ENCODE assay signal across 15 mouse cellular contexts in the genomic region with DNA sequence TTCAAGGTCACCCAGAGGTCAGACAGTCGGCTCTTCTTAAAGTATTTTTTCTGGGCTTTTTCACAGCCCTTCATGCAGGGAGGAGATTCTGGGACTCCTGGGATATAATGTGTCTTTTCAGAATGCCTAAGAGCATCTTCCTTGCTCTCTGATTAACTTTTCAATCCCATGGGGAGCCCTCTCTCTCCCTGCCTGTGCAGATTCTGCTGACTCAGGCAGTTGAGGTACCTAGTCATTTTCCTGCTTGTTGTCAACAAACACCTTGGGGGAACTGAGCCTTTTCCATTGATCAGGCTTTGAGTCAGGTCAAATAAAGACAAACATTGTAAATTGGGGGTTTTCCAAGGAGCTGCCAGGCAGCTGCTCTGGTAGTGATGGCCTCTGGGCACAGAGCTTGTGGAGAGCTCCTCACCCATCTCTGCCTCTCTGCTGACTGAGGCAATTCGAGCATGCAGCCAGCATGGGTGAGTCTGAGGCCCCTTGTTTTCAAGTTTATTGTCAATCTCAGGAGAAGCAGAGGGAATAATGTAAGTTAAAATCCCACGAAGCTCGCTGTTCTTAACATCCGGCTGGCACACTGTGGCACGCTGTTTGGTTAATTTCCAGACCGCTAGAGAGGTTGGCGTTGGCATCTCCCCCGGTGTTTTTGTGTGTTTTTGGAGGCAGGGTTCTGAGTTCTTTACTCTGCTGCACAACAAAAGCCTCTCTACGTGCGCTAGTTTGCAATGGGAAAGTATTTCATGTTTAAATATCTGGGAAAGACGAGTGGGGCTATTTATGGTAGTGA.
DNase-seq lines count a peak whose midpoint lies in the region; ATAC-seq lines count a peak whose summit lies in the region.
"Had no signal": no experiment of that assay in that cellular context is flagged by ENCODE, and none has a peak within 500 bp of the region (broad histone marks: within the 10 kb centered on the region; RNA-seq: fewer than 3 reads in every experiment).

No protein-coding gene starts in this region.

- ATAC-seq in hindbrain, embryonic 11.5 days (ENCODE audit: low FRiP score): no peak; the same call in 1 of the 2 replicates
- ATAC-seq in midbrain, embryonic 15.5 days (replicated peaks): peak; percentile 63; the same call in 1 of the 2 replicates

- WGBS in hindbrain, embryonic 11.5 days: 62% methylated on average over 12 of the region's 12 CpGs
- WGBS in midbrain, embryonic 15.5 days: 42% methylated on average over 12 of the region's 12 CpGs

- H3K4me3 ChIP-seq in hindbrain, embryonic 11.5 days (ENCODE audit: low read depth, low read length): no peak overlapping the region
- no peak overlapping the region for H3K4me3 ChIP-seq in midbrain, embryonic 15.5 days
- H3K4me3 ChIP-seq: heart, embryonic 12.5 days; myocyte had no signal

- no peaks in the 10 kb centered on the region for H3K27me3 ChIP-seq in hindbrain, embryonic 11.5 days (ENCODE audit: control insufficient read depth, insufficient read depth, low read length)
- H3K27me3 ChIP-seq in midbrain, embryonic 15.5 days (replicated peaks): no peaks in the 10 kb centered on the region
- H3K27me3 ChIP-seq: heart, embryonic 12.5 days had no signal

- H3K4me1 ChIP-seq in hindbrain, embryonic 11.5 days (replicated peaks; ENCODE audit: control insufficient read depth, insufficient read depth, low read length): no peaks in the 10 kb centered on the region; the same call in 1 of the 2 replicates
- H3K4me1 ChIP-seq in midbrain, embryonic 15.5 days: peaks cover 25% of the 10 kb centered on the region
- H3K4me1 ChIP-seq: heart, embryonic 12.5 days had no signal

- H3K9ac ChIP-seq in hindbrain, embryonic 11.5 days (ENCODE audit: low read depth, low read length): no peak overlapping the region
- no peak overlapping the region for H3K9ac ChIP-seq in midbrain, embryonic 15.5 days
- H3K9ac ChIP-seq: heart, embryonic 12.5 days; lung, embryonic 14.5 days had no signal

- no peaks in the 10 kb centered on the region for H3K9me3 ChIP-seq in hindbrain, embryonic 11.5 days (ENCODE audit: control insufficient read depth, low read length)
- H3K9me3 ChIP-seq in midbrain, embryonic 15.5 days: no peaks in the 10 kb centered on the region
- H3K9me3 ChIP-seq: heart, embryonic 12.5 days had no signal

- peak; percentile 15 for DNase-seq in embryo, embryonic 10 days (ENCODE audit: low spot score)
- DNase-seq in embryo, embryonic 9.5 days (ENCODE audit: extremely low spot score): no peak
- DNase-seq in R1 (ENCODE audit: low read depth, low spot score): peak; percentile 25
- peak; percentile 22 for DNase-seq in hindbrain, embryonic 11.5 days (ENCODE audit: low spot score)
- DNase-seq in spleen, postnatal 36 days (ENCODE audit: low spot score in 2 of 2): no peak
- no peak for DNase-seq in thymus, postnatal 14 days
- no peak for DNase-seq in urinary bladder, postnatal 10 days (ENCODE audit: low spot score)
- DNase-seq: adrenal gland, postnatal 14 days; cerebellum, adult 9-11 months; kidney, adult 2 months; lung, embryonic 14.5 days; spleen, adult 18-20 months had no signal

- no peak overlapping the region for H3K4me2 ChIP-seq in hindbrain, embryonic 11.5 days (replicated peaks; ENCODE audit: low read depth, low read length)
- H3K4me2 ChIP-seq in midbrain, embryonic 15.5 days: 0 out of 2 replicates have a peak overlapping the region, but pooled peaks have one; percentile 0
- H3K4me2 ChIP-seq: heart, embryonic 12.5 days; lung, embryonic 14.5 days had no signal

- H3K36me3 ChIP-seq in hindbrain, embryonic 11.5 days (ENCODE audit: control insufficient read depth, insufficient read depth, low read length): no peaks in the 10 kb centered on the region
- no peaks in the 10 kb centered on the region for H3K36me3 ChIP-seq in midbrain, embryonic 15.5 days (replicated peaks)
- H3K36me3 ChIP-seq: heart, embryonic 12.5 days had no signal

- H3K27ac ChIP-seq in hindbrain, embryonic 11.5 days (ENCODE audit: low read depth, low read length): peak overlapping the region; percentile 58; the same call in 1 of the 2 replicates
- peak overlapping the region; percentile 45 for H3K27ac ChIP-seq in midbrain, embryonic 15.5 days

Comparison
In these comparisons a context has a peak if more than half of its experiments do, and no peak if none do; other contexts are left out.
1. DNase-seq: peak in embryo, embryonic 10 days (single experiment), R1 (single experiment) and hindbrain, embryonic 11.5 days (single experiment); none in embryo, embryonic 9.5 days (single experiment), spleen, postnatal 36 days (0 of 2), thymus, postnatal 14 days (single experiment) and urinary bladder, postnatal 10 days (single experiment).